Mouse (Mus musculus): ENCODE data around the gene Tcp11l2. TPM values are rescaled to one million over a fixed set of nuclear protein-coding genes. Genes with fewer than 3 reads are reported as not detected.
A peak's percentile ranks its signal among the peaks of the same experiment; 100 is the strongest.

Tcp11l2 gene
- polyA plus RNA-seq, 1 experiment from 2014 or later, result 59.9 TPM

DNA sequence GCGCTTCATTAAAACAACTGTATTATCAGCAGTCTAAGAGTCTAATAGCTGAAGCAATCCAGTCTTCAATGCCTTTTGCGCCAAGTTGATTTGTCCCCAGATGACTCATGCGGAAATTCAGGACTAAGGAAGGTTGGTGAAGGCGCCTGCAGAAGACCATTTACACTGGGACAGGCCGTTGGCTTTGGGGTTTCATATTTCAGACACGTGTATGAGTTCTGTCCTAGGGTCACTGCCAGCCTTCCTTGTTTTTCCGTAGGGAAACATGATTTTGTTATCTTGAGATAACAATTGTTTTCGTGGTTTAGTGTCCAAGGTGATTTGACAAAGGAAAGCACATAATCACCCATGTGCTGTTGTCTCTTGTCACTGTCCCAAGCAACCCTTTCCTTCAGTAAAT lies 4.8 kb downstream of the Tcp11l2 start:
- H3K4me1 ChIP-seq (replicated peaks), result peaks cover 44% of the 10 kb centered on the region
- peaks cover 23% of the 10 kb centered on the region; the same call in 1 of the 2 replicates for H3K27me3 ChIP-seq
- H3K27ac ChIP-seq (replicated peaks), result no peak overlapping the region
- H3K9me3 ChIP-seq (replicated peaks), result no peaks in the 10 kb centered on the region
- no peak overlapping the region for H3K9ac ChIP-seq
- H3K4me3 ChIP-seq (replicated peaks), result no peak overlapping the region
- no peak for ATAC-seq (ENCODE audit: insufficient read depth)
- H3K36me3 ChIP-seq (replicated peaks), result no peaks in the 10 kb centered on the region
- no peak overlapping the region for H3K4me2 ChIP-seq
- 43% methylated on average over 8 of the region's 8 CpGs for whole genome bisulfite sequencing (ENCODE audit: insufficient replicate concordance)

DNA sequence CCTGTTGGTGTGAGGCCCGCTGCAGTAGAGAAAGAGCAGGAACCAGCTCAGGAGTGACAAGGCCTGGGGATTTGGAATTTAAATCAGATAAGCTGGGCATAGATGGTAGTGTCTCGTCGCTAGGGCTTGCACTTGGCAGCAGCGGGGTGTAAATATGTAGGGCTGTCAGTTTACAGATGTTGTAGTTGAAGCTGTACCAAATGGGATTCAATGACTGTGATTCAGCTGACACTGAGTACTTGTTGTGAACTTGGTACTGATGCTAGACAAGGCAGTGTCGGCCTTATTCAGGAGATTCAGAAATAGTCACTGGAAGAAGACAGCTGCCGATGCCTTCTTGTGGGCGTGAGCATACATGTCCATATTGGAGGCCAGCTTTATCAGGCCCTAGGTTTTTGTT lies 5.8 kb downstream of the Tcp11l2 start:
- Histone ChIP-seq H3K9ac (no peak overlapping the region), H3K27ac (replicated peaks) (no peak overlapping the region), H3K36me3 (replicated peaks) (0 out of 2 replicates have a peak, but pooled peaks cover 3% of the 10 kb centered on the region), H3K4me3 (replicated peaks) (no peak overlapping the region), H3K4me1 (replicated peaks) (peaks cover 37% of the 10 kb centered on the region), H3K4me2 (no peak overlapping the region), H3K27me3 (peaks cover 23% of the 10 kb centered on the region; the same call in 1 of the 2 replicates), H3K9me3 (replicated peaks) (no peaks in the 10 kb centered on the region)
- no peak for ATAC-seq (ENCODE audit: insufficient read depth)
- WGBS (ENCODE audit: insufficient replicate concordance), result 66% methylated on average over 7 of the region's 7 CpGs

DNA sequence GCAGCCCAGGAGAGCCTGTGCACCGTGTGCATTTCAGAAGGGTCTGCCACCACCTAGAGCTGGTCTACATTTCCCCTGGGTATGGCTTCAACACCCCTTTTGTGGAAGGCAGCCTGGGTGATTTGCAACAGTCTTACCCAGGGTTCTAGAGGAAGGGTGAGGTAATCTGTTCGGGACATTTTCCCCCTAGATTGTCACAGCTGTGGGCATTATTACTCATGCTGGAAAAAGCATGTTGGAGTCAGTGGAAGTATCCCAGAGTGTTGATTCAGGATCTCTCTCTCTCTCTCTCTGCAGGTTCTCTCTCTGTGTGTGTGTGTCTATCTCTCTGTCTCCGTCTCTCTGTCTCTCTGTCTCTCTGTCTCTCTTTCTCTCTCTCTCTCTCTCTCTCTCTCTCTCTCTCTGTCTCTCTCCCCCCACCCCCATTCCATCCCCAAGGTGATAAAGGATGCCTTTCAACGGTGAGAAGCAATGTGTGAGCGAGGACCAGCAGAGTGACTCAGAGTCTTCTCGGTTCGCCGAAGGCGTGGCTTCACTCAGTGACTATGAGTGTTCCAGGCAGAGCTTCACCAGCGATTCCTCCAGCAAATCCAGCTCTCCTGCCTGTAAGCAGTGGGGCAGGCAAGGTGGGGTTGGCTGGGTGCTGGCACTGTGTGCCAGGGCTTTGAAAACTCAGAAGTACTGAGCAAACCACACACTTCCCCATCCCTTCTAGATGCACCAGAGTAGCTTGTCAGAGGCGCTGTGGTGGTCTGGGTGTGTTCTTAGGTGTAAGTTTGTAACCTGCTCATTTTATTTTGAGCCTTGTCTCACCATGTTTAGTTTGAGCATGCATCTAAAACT lies 8.2 kb downstream of the Tcp11l2 start:
- Histone ChIP-seq H3K4me3 (replicated peaks) (no peak overlapping the region), H3K9ac (no peak overlapping the region), H3K9me3 (replicated peaks) (no peaks in the 10 kb centered on the region), H3K27me3 (peaks cover 14% of the 10 kb centered on the region; the same call in 1 of the 2 replicates), H3K4me1 (replicated peaks) (peaks cover 12% of the 10 kb centered on the region), H3K36me3 (replicated peaks) (peaks cover 7% of the 10 kb centered on the region), H3K27ac (replicated peaks) (peak overlapping the region; percentile 12; the same call in 1 of the 2 replicates), H3K4me2 (0 out of 2 replicates have a peak overlapping the region, but pooled peaks have one; percentile 13)
- no peak for ATAC-seq (ENCODE audit: insufficient read depth)
- WGBS (ENCODE audit: insufficient replicate concordance), result 44% methylated on average over 11 of the region's 11 CpGs

DNA sequence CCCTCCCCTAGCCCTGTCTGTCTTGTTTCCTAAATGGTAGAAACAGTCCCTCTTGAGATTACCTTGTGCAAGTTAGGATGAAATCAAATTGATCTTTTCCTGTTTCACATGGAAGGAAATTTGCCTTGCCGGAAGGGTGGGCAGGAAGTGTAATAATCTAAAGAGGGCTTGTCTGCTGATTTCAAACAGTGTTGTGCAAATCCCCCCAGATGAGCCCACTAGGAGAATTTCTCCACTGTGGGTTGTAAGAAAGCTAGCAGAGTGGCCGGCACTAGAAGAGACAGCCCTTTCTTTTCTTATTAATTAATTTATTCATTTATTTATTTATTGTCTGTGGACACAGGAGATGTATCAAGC lies 8.8 kb downstream of the Tcp11l2 start:
- peaks cover 8% of the 10 kb centered on the region for H3K4me1 ChIP-seq (replicated peaks)
- H3K27ac ChIP-seq (replicated peaks), result no peak overlapping the region
- no peak overlapping the region for H3K9ac ChIP-seq
- H3K4me3 ChIP-seq (replicated peaks), result no peak overlapping the region
- H3K4me2 ChIP-seq, result no peak overlapping the region
- H3K36me3 ChIP-seq (replicated peaks), result peaks cover 13% of the 10 kb centered on the region
- ATAC-seq (ENCODE audit: insufficient read depth), result no peak
- WGBS (ENCODE audit: insufficient replicate concordance), result 40% methylated on average over 2 of the region's 2 CpGs
- H3K27me3 ChIP-seq, result peaks cover 12% of the 10 kb centered on the region; the same call in 1 of the 2 replicates
- H3K9me3 ChIP-seq (replicated peaks), result no peaks in the 10 kb centered on the region

DNA sequence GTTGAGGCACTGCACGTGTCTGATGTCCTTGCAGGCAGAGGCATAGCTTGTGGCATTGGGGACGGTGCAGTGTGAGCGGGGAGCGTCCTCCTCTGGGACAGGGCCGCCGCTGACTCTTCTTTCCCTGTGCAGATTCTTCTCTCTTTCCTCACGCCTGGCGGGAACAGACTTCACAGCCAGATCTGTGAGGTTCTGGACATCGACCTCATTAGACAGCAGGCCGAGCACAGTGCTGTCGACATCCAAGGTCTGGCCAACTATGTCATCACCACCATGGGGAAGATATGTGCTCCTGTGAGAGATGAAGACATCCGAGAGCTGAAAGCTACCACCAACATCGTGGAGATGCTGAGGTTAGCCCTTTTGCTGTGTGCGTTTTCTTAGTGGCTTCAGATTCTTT lies 14.5 kb downstream of the Tcp11l2 start:
- no peak overlapping the region for H3K27ac ChIP-seq (replicated peaks)
- 70% methylated on average over 14 of the region's 14 CpGs for WGBS (ENCODE audit: insufficient replicate concordance)
- H3K27me3 ChIP-seq, result peaks cover 6% of the 10 kb centered on the region; the same call in 1 of the 2 replicates
- no peak overlapping the region for H3K9ac ChIP-seq
- peaks cover 52% of the 10 kb centered on the region for H3K36me3 ChIP-seq (replicated peaks)
- H3K4me3 ChIP-seq (replicated peaks), result no peak overlapping the region
- no peaks in the 10 kb centered on the region for H3K9me3 ChIP-seq (replicated peaks)
- ATAC-seq (ENCODE audit: insufficient read depth), result no peak
- H3K4me2 ChIP-seq, result no peak overlapping the region
- H3K4me1 ChIP-seq (replicated peaks), result no peaks in the 10 kb centered on the region

DNA sequence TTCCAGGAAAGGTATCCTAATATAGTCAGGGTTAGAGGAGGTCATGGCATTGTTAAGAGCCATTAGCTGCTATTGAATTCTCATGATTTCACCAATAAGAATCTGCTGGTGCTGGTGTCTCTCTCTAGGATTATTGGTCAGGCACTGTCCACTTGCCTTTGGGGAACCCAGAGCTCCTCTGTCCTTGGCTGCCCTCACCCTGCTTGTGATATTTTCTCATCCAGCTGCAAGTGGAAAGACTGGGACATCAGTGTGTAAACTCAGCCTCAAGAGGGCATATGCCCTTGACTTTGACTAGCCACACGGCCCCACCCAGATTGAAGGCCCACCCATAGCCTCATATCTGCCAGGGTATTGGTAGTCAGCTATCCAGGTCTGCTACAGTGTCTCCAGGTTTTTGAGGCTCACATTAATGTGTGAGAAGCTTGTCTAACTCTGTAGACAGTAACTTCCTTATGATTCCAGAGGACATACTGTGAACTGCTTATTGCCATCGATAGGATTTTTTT lies 15.3 kb downstream of the Tcp11l2 start:
- no peak overlapping the region for H3K9ac ChIP-seq
- H3K4me2 ChIP-seq, result no peak overlapping the region
- peaks cover 52% of the 10 kb centered on the region for H3K36me3 ChIP-seq (replicated peaks)
- H3K27me3 ChIP-seq, result peaks cover 4% of the 10 kb centered on the region; the same call in 1 of the 2 replicates
- no peak for ATAC-seq (ENCODE audit: insufficient read depth)
- H3K4me3 ChIP-seq (replicated peaks), result no peak overlapping the region
- no peaks in the 10 kb centered on the region for H3K4me1 ChIP-seq (replicated peaks)
- WGBS (ENCODE audit: insufficient replicate concordance), result 64% methylated on average over 2 of the region's 2 CpGs
- no peaks in the 10 kb centered on the region for H3K9me3 ChIP-seq (replicated peaks)
- no peak overlapping the region for H3K27ac ChIP-seq (replicated peaks)

DNA sequence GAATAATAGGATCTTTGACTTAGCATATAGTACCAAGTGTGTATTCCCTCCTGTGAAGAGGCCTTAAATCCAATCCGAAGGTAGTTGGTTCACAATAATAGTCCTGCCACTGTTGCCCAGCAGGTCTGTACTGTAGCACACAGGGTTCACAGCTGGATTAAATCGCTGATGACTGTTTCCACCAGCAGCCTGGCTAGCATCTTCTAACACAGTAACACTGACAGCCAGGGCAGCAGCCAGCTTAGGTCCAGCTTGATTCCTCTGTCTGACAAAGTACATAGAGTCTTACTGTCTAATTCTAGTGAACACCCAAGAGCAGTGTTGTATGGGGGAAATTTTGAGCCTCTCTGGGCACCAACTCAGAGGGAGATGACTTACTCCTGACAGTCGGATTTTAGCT lies 16.3 kb downstream of the Tcp11l2 start:
- ATAC-seq (ENCODE audit: insufficient read depth), result no peak
- no peak overlapping the region for H3K4me2 ChIP-seq
- H3K36me3 ChIP-seq (replicated peaks), result peaks cover 49% of the 10 kb centered on the region
- no peak overlapping the region for H3K4me3 ChIP-seq (replicated peaks)
- peaks cover 4% of the 10 kb centered on the region; the same call in 1 of the 2 replicates for H3K27me3 ChIP-seq
- H3K9me3 ChIP-seq (replicated peaks), result no peaks in the 10 kb centered on the region
- H3K27ac ChIP-seq (replicated peaks), result no peak overlapping the region
- WGBS (ENCODE audit: insufficient replicate concordance), result 54% methylated on average over 3 of the region's 3 CpGs
- no peak overlapping the region for H3K9ac ChIP-seq
- H3K4me1 ChIP-seq (replicated peaks), result no peaks in the 10 kb centered on the region

DNA sequence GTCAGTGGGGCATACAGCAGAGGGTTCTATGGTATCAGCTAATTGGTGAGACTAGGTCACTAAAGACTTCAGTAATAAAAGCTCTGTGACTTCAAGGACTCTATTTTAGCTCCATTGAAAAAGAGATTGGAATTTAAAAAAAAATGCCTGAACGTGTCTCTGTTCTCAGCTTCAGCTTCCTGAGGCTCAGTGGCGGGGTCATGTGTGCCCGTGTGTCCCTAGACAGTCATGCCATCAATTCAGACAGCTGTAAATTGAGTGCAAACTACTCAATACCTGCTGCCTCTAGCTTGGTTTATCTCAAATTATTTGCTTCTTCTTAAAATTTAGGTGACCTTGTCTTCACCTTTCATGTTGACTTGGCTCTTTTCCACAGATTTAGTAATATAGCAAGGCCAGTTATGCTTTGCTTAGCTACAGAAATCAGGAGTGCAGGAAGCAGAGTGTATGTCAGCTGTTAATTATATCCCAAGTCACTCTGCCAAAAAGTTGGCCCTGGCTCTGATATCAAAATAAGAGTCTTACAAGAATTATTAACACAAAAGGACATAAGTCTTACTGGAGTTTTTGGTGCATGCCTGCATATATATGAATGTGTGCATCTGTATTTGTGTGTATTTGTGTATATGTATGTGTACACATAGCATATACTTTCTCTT lies 20.8 kb downstream of the Tcp11l2 start:
- H3K36me3 ChIP-seq (replicated peaks), result peaks cover 27% of the 10 kb centered on the region; the same call in 1 of the 2 replicates
- no peaks in the 10 kb centered on the region for H3K9me3 ChIP-seq (replicated peaks)
- H3K4me3 ChIP-seq (replicated peaks), result no peak overlapping the region
- peaks cover 4% of the 10 kb centered on the region; the same call in 1 of the 2 replicates for H3K27me3 ChIP-seq
- no peaks in the 10 kb centered on the region for H3K4me1 ChIP-seq (replicated peaks)
- no peak overlapping the region for H3K27ac ChIP-seq (replicated peaks)
- ATAC-seq (ENCODE audit: insufficient read depth), result no peak
- no peak overlapping the region for H3K4me2 ChIP-seq
- 55% methylated on average over 3 of the region's 3 CpGs for WGBS (ENCODE audit: insufficient replicate concordance)
- no peak overlapping the region for H3K9ac ChIP-seq

DNA sequence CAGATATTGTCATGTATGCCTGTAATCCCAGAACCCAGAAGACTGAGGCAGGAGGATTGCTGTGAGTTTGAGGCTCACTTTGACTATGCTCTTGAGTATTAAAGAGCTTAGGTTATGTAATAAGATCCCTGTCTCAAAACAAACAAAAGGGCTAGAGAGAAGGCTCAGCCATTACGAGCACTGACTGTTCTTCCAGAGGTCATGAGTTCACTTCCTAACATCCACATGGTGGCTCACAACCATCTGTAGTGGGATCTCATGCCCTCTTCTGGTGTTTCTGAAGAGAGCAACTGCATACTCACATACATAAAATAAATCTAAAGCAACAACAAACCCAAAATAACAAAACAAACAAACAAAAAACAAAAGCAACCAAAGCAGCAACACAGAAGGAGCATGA lies 21.7 kb downstream of the Tcp11l2 start:
- Histone ChIP-seq H3K27ac (replicated peaks) (no peak overlapping the region), H3K36me3 (replicated peaks) (peaks cover 22% of the 10 kb centered on the region; the same call in 1 of the 2 replicates), H3K9ac (no peak overlapping the region), H3K4me3 (replicated peaks) (no peak overlapping the region), H3K27me3 (peaks cover 4% of the 10 kb centered on the region; the same call in 1 of the 2 replicates), H3K9me3 (replicated peaks) (no peaks in the 10 kb centered on the region), H3K4me1 (replicated peaks) (no peaks in the 10 kb centered on the region), H3K4me2 (no peak overlapping the region)
- ATAC-seq (ENCODE audit: insufficient read depth), result no peak
- 63% methylated on average over 1 of the region's 1 CpGs for whole genome bisulfite sequencing (ENCODE audit: insufficient replicate concordance)

DNA sequence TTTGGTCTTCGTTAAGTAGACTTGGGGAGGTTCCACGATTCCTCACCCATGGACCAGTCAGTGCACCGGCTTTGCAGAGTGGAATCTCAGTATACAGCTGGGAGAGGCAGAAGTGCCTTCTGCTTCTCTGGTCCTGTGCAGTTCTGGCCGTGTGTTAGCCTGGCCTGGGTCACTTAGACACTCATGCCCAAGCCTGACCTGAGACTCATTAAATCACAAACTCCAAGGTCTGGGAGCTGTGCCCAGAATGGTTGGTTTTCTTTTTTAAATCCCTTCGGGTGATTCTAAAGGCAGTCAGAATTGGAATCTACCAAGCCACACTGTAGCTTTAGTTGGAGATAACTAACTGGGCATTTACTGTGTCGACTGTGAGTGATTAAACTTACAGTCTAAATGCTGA lies 23.7 kb downstream of the Tcp11l2 start:
- no peaks in the 10 kb centered on the region for H3K9me3 ChIP-seq (replicated peaks)
- no peaks in the 10 kb centered on the region for H3K27me3 ChIP-seq
- H3K4me2 ChIP-seq, result no peak overlapping the region
- H3K27ac ChIP-seq (replicated peaks), result no peak overlapping the region
- WGBS (ENCODE audit: insufficient replicate concordance), result 61% methylated on average over 6 of the region's 6 CpGs
- no peak overlapping the region for H3K9ac ChIP-seq
- ATAC-seq (ENCODE audit: insufficient read depth), result no peak
- H3K4me1 ChIP-seq (replicated peaks), result no peaks in the 10 kb centered on the region
- H3K36me3 ChIP-seq (replicated peaks), result peaks cover 17% of the 10 kb centered on the region; the same call in 1 of the 2 replicates
- no peak overlapping the region for H3K4me3 ChIP-seq (replicated peaks)

DNA sequence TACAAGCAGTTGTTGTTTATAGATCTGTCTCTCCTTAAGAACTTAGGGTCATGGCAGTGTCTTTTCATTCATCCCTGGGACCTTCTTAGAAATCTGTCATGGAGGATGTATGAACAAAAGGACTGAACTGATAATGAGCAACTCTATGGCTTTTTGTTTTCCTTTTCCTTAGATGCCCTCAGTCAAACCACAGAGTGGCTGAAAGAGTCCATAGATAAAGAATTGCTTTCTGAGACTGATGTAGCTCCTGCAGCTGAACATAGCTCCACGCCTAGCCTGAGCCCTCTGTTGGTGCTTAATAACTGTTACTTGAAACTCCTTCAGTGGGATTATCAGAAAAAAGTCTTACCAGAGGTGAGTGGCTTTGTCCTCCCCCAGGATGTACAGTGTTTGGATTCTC lies 27.9 kb downstream of the Tcp11l2 start:
- 22% methylated on average over 1 of the region's 1 CpGs for WGBS (ENCODE audit: insufficient replicate concordance)
- Histone ChIP-seq H3K36me3 (replicated peaks) (peaks cover 39% of the 10 kb centered on the region), H3K4me2 (no peak overlapping the region), H3K9ac (no peak overlapping the region), H3K9me3 (replicated peaks) (no peaks in the 10 kb centered on the region), H3K4me1 (replicated peaks) (no peaks in the 10 kb centered on the region), H3K27ac (replicated peaks) (no peak overlapping the region), H3K27me3 (no peaks in the 10 kb centered on the region), H3K4me3 (replicated peaks) (no peak overlapping the region)
- ATAC-seq (ENCODE audit: insufficient read depth), result no peak

Measured in liver, embryonic 15.5 days (tissue).